Mouse (Mus musculus) heart, adult 2 months (tissue): Measurements from ENCODE around the gene Neo1.

Experiments
- CTCF ChIP-seq: fragments of 200-600 bp; IDR thresholded peaks from 2 replicates; pipeline ENCODE4 v1.8.1; 2022; ENCODE audit warnings: antibody characterized with exemption, mild to moderate bottlenecking, moderate library complexity
- EP300 ChIP-seq: fragments of 200-500 bp; IDR thresholded peaks from 2 replicates; pipeline ENCODE4 v1.6.1; 2011; ENCODE audit warnings: low read depth, low read length, control low read depth; ENCODE audit not compliant: insufficient read depth

- TF ChIP-seq EP300 (no peak), CTCF (no peak)
Observed at GRCm38 (mm10) chr9:59056281-59056680, 20.0 kb upstream of the Neo1 start.
